Mouse (Mus musculus) lung, embryonic 16.5 days (tissue): ENCODE results near the gene Taf15. TPM values are rescaled to one million over a fixed set of nuclear protein-coding genes. Genes with fewer than 3 reads are reported as not detected.
A peak's percentile ranks its signal among the peaks of the same experiment; 100 is the strongest.

ENCODE experiments used
- ATAC-seq: fragments of 200-750 bp; cut with Nextera tagmentation; 2 replicates; pipeline ENCODE4 v1.8.0; 2017; ENCODE audit warnings: low read depth, mild to moderate bottlenecking, moderate library complexity
- H3K27ac ChIP-seq: fragments of 300-500 bp; sonication (generic); 2 replicates; pipeline ENCODE4 v1.5.1; 2014; ENCODE audit warnings: mild to moderate bottlenecking, control low read depth, low read length
- H3K27me3 ChIP-seq: fragments of 300-500 bp; sonication (generic); 2 replicates; pipeline ENCODE4 v1.6.1; 2014; ENCODE audit warnings: low read depth, low read length, mixed read lengths; ENCODE audit not compliant: control insufficient read depth, insufficient read depth
- H3K36me3 ChIP-seq: fragments of 300-500 bp; sonication (generic); 2 replicates; pipeline ENCODE4 v1.6.1; 2014; ENCODE audit warnings: low read length; ENCODE audit not compliant: control insufficient read depth, insufficient read depth
- H3K4me1 ChIP-seq: fragments of 300-500 bp; sonication (generic); replicated peaks from 2 replicates; pipeline ENCODE4 v1.6.1; 2014; ENCODE audit warnings: low read length, mixed read lengths; ENCODE audit not compliant: control insufficient read depth, insufficient read depth
- H3K4me2 ChIP-seq: fragments of 300-500 bp; sonication (generic); 2 replicates; pipeline ENCODE4 v1.6.1; 2014; ENCODE audit warnings: low read depth, low read length, control low read depth
- H3K4me3 ChIP-seq: fragments of 300-500 bp; sonication (generic); 2 replicates; pipeline ENCODE4 v1.5.1; 2014; ENCODE audit warnings: mild to moderate bottlenecking, low read length, control low read depth
- H3K9ac ChIP-seq: fragments of 300-500 bp; sonication (generic); 2 replicates; pipeline ENCODE4 v1.6.1; 2014; ENCODE audit warnings: low read length, control low read depth
- H3K9me3 ChIP-seq: fragments of 300-500 bp; sonication (generic); 2 replicates; pipeline ENCODE4 v1.6.1; 2016; ENCODE audit warnings: low read length; ENCODE audit not compliant: control insufficient read depth
- WGBS: fragments of 180-500 bp; shearing (Covaris S2); extraction: QIAGEN DNeasy Blood & Tissue Kit; methylation state at CpG from one replicate; pipeline ENCODE4 v1.1.7; 2014; 5-methylcytosine and 5-hydroxymethylcytosine counted together
- polyA plus RNA-seq: library from polyadenylated mRNA; unstranded; fragments of >200 nt; fragmentation: Nextera tagmentation; extraction: Ambion mirVana; gene quantifications from 2 replicates; pipeline ENCODE4 v1.2.1, GENCODE M21; 2015

Taf15 gene
- polyA plus RNA-seq, 1 experiment from 2014 or later: 13.9 TPM

DNA sequence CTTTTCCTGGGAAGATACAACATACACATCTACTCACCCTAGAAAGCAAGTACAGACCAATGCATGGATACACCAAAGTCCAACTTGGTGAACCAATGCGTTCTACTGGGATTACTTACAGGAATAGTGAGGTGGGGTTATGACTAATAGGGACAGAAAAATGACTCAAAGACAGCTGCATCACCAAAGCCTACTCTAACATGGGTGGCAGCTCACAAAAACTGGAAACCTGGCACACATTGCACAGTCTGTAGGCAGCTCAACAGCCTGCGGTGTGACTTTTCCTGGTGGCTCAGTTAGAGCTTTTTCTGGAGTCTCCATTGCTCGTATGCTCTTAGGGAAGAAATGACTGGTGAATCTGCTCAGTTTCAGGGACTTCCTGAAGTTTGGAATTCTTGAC lies 4.1 kb upstream of the Taf15 start:
- H3K4me3 ChIP-seq: no peak overlapping the region
- WGBS: 87% methylated on average over 3 of the region's 3 CpGs
- peaks cover 3% of the 10 kb centered on the region; the same call in 1 of the 2 replicates for H3K27me3 ChIP-seq
- peaks cover 16% of the 10 kb centered on the region for H3K4me1 ChIP-seq
- H3K36me3 ChIP-seq: no peaks in the 10 kb centered on the region
- no peak overlapping the region for H3K9ac ChIP-seq
- H3K27ac ChIP-seq: no peak overlapping the region
- H3K9me3 ChIP-seq: no peaks in the 10 kb centered on the region
- no peak overlapping the region for H3K4me2 ChIP-seq
- no peak for ATAC-seq

DNA sequence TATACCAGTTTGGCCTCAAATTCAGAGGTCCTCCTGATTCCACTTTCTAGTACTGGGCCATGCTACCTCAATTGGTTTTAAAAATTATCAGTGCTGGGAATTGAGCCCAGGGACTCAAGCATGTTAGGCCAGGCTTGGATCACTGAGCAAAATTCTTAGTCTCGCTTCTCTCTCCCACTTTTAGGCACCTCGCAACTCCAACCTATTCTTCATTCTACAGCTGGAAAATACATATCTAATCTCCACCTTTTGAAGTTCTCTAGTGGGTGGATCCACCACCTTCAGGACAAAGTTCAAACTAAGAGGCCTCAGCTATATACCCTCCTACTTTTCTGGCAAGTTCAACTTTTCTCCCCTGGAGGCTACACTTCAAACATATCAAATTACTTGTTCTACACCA lies 1.1 kb upstream of the Taf15 start:
- Histone ChIP-seq H3K9ac (peak overlapping the region; percentile 74; the same call in 1 of the 2 replicates), H3K27ac (no peak overlapping the region), H3K4me1 (peaks cover 17% of the 10 kb centered on the region), H3K4me2 (peak overlapping the region; percentile 73), H3K27me3 (no peaks in the 10 kb centered on the region), H3K4me3 (peak overlapping the region; percentile 92; the same call in 1 of the 2 replicates), H3K36me3 (no peaks in the 10 kb centered on the region), H3K9me3 (no peaks in the 10 kb centered on the region)
- 57% methylated on average over 2 of the region's 2 CpGs for WGBS
- no peak for ATAC-seq

DNA sequence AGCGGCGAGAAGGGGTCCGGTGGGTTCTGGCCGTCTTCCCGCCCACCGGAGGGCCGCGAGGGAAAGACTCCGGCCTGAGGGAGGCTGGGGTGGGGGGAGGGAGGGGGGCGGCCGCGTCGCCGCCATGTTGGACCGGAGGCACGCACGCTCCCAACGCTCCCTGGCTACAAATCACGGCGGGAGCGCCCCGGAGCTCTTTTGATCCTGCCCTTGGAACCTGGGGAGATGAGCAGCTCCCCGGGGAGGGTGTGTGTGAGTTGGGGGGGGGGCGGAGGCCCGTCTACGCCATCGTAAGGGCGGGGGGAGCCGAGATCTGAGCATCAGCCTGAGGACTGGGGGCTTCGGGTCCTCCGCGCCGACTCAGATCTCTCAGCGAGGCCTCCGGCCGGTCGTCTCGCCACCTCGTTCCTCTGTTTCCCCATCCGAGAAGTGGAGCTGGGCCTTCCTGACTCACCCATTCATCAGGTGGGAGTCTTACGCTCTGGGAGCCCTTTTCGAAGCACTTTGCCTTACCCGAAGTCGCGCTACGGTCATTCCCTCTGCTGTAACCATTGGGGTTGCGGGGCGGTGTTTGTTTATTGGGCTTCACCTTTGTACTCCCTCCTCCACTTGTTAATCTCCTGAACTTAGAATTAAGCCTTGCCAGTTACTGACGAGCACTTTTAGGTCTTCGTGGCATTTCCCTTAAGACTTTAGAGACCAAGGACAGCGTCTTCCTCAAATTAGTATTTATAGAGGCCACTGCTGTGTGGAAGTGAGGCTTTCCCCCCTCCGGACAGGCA lies 540 bp downstream of the Taf15 start:
- 2% methylated on average over 28 of the region's 52 CpGs for WGBS
- Histone ChIP-seq H3K4me2 (peak overlapping the region; percentile 92), H3K9ac (peak overlapping the region; percentile 96), H3K27ac (peak overlapping the region; percentile 96), H3K9me3 (no peaks in the 10 kb centered on the region), H3K4me3 (peak overlapping the region; percentile 92), H3K36me3 (no peaks in the 10 kb centered on the region; the same call in 1 of the 2 replicates), H3K27me3 (no peaks in the 10 kb centered on the region), H3K4me1 (peaks cover 11% of the 10 kb centered on the region)
- ATAC-seq: peak; percentile 85

DNA sequence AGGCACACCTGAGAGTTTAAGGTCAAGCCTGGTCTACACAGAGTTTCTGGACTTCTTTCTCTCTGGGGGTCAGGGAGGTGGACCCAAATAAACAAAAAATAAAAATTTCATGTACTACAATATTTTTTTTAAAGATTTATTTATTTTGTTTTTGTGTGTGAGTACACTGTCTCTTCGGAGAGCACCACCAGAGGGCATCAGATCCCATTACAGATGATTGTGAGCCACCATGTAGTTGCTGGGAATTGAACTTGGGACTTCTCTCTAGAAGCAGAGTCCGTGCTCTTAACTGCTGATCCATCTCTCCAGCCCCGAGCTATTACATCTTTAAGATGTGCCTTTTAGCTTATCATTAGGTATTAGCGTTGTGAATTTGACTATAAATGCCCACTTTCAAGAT lies 18.6 kb downstream of the Taf15 start:
- Histone ChIP-seq H3K27ac (no peak overlapping the region), H3K4me3 (no peak overlapping the region), H3K9me3 (no peaks in the 10 kb centered on the region), H3K4me2 (no peak overlapping the region), H3K27me3 (no peaks in the 10 kb centered on the region), H3K4me1 (no peaks in the 10 kb centered on the region), H3K36me3 (peaks cover 10% of the 10 kb centered on the region), H3K9ac (no peak overlapping the region)
- ATAC-seq: no peak
- 75% methylated on average over 4 of the region's 4 CpGs for WGBS

DNA sequence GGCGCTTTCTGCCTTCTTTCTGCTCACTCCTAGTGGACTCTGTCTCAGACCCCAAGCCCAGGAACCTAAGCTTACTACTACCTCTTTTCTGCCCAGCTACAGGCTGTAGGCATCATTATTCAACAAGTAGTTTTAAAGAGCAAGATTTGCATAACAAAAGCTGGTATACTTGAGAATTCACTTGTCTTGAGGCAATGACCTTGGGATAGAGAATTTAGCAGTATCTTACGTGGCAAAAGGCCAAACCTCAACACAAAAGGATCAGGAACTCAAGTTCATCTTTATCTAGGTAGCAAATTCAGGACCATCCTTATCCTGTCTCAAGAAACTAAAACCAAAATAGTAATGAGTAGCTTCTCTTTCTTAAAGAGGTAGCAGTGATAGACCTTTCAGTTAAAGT lies 22.7 kb downstream of the Taf15 start:
- Histone ChIP-seq H3K27ac (no peak overlapping the region), H3K27me3 (no peaks in the 10 kb centered on the region), H3K4me2 (no peak overlapping the region), H3K4me1 (no peaks in the 10 kb centered on the region), H3K36me3 (peaks cover 3% of the 10 kb centered on the region; the same call in 1 of the 2 replicates), H3K9me3 (no peaks in the 10 kb centered on the region), H3K9ac (no peak overlapping the region), H3K4me3 (no peak overlapping the region)
- ATAC-seq: no peak
- WGBS: 88% methylated on average over 2 of the region's 2 CpGs

DNA sequence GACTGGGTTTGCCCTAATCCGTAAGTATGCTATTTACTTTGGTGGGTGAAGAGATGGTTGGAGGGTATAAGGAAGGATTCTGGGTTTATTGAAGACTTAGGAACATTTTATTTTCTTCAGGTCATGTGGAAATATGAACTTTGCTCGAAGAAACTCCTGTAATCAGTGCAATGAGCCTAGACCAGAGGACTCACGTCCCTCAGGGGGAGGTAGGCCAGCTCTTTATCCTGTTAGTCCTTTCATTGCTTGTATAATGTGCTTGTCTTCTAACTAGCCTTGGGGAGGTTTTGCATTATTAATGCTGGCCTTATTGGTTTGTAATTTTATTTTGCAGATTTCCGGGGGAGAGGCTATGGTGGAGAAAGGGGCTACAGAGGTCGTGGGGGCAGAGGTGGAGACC lies 31.4 kb downstream of the Taf15 start:
- no peaks in the 10 kb centered on the region for H3K27me3 ChIP-seq
- 92% methylated on average over 5 of the region's 5 CpGs for WGBS
- no peak overlapping the region for H3K4me3 ChIP-seq
- no peak overlapping the region for H3K27ac ChIP-seq
- H3K36me3 ChIP-seq: peaks cover 43% of the 10 kb centered on the region
- H3K4me1 ChIP-seq: no peaks in the 10 kb centered on the region
- no peak overlapping the region for H3K4me2 ChIP-seq
- ATAC-seq: no peak
- no peak overlapping the region for H3K9ac ChIP-seq
- no peaks in the 10 kb centered on the region for H3K9me3 ChIP-seq

DNA sequence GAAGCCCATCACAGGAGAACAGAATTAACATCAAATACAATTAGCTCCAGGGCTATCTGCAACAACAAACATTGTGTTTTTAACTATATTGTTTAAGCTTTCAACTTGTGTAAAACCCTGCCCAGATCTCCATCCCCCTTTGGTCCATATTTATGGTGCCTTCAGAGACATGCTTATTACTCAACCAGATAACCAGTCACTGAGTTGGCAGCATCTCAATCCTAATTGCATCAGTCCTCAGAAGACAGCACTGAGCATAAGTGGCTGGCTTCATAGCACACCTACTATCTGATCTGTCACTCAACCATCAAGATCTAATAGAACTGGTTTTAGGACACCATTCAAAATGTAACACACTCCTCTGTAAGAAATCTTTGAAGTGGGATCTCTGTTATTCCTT lies 36.6 kb downstream of the Taf15 start:
- H3K27ac ChIP-seq: no peak overlapping the region
- no peaks in the 10 kb centered on the region for H3K9me3 ChIP-seq
- no peaks in the 10 kb centered on the region for H3K4me1 ChIP-seq
- no peak for ATAC-seq
- H3K4me3 ChIP-seq: no peak overlapping the region
- H3K9ac ChIP-seq: no peak overlapping the region
- no peak overlapping the region for H3K4me2 ChIP-seq
- H3K36me3 ChIP-seq: peaks cover 18% of the 10 kb centered on the region
- H3K27me3 ChIP-seq: no peaks in the 10 kb centered on the region

DNA sequence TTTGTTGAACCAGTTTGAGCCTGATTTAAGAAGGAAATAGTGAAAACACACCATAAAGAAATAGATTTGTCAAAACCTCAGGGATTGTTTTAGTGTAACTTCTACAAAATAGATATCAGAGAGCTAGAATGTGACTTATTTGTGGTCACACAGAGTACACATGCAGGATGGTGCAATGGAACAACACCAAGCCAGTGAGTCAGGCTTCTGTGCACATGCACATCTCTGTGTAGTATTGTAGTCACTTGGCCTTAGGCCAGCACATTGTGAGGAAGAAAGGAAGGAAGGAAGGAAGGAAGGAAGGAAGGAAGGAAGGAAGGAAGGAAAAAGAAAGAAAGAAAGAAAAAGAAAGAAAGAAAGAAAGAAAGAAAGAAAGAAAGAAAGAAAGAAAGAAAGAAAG lies 44.3 kb downstream of the Taf15 start:
- H3K9me3 ChIP-seq: no peaks in the 10 kb centered on the region
- no peak overlapping the region for H3K4me3 ChIP-seq
- no peaks in the 10 kb centered on the region for H3K4me1 ChIP-seq
- no peaks in the 10 kb centered on the region for H3K27me3 ChIP-seq
- ATAC-seq: no peak
- H3K36me3 ChIP-seq: no peaks in the 10 kb centered on the region
- H3K4me2 ChIP-seq: no peak overlapping the region
- H3K9ac ChIP-seq: no peak overlapping the region
- H3K27ac ChIP-seq: no peak overlapping the region

DNA sequence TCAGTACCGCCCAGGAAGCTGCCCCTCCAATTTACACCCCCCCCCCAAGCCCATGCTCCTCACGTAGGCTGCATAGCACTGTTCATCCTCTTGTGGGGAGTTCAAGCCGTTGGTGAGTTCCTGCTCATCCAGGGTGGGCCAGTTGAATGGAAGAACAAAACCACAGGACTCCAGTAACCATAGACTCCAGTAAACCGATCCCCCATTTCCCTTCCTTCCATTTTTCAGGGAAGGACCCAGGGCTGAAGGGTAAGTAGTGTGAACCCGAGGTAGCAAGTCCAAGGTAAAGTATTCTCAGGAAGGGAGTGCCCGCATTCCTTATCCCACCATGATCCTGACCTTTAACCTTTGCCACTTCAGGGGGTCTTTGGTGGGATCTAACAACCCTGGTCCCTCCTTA lies 45.5 kb downstream of the Taf15 start:
- H3K27ac ChIP-seq: no peak overlapping the region
- H3K9me3 ChIP-seq: no peaks in the 10 kb centered on the region
- H3K4me1 ChIP-seq: no peaks in the 10 kb centered on the region
- no peak overlapping the region for H3K9ac ChIP-seq
- no peak overlapping the region for H3K4me3 ChIP-seq
- no peaks in the 10 kb centered on the region for H3K36me3 ChIP-seq
- H3K4me2 ChIP-seq: no peak overlapping the region
- no peaks in the 10 kb centered on the region for H3K27me3 ChIP-seq
- no peak for ATAC-seq
- WGBS: 64% methylated on average over 6 of the region's 6 CpGs
